Mouse (Mus musculus) lung, postnatal 14 days (tissue): ENCODE results near the gene Dnajb5.

Experiments
- DNase-seq: peaks from one replicate; pipeline ENCODE4 v3.0.0; 2021

Dnajb5 gene

GRCm38 (mm10) chr4:42949676-42950051 lies at the start of gene Dnajb5:
Gene Dnajb5 (plus strand): TSS chr4:42949814.
- DNase-seq, result peak; percentile 97

GRCm38 (mm10) chr4:42900878-42901277 lies 48.7 kb upstream of the Dnajb5 start:
- DNase-seq, result no peak

- no peak for DNase-seq
These were observed 47.4 kb upstream of the Dnajb5 start for GRCm38 (mm10) chr4:42902174-42902573.

GRCm38 (mm10) chr4:42902730-42903129 lies 46.9 kb upstream of the Dnajb5 start:
- no peak for DNase-seq

- DNase-seq, result no peak
These were observed 45.7 kb upstream of the Dnajb5 start for GRCm38 (mm10) chr4:42903942-42904341.

GRCm38 (mm10) chr4:42904523-42904922 lies 45.1 kb upstream of the Dnajb5 start:
- no peak for DNase-seq

GRCm38 (mm10) chr4:42904966-42905365 lies 44.6 kb upstream of the Dnajb5 start:
- DNase-seq, result no peak

GRCm38 (mm10) chr4:42913391-42913790 lies 36.2 kb upstream of the Dnajb5 start:
- DNase-seq, result no peak

- DNase-seq, result no peak
These were observed 34.3 kb upstream of the Dnajb5 start for GRCm38 (mm10) chr4:42915311-42915710.

GRCm38 (mm10) chr4:42915966-42916365 lies 33.6 kb upstream of the Dnajb5 start:
- no peak for DNase-seq

- peak; percentile 18 for DNase-seq
These were observed 32.8 kb upstream of the Dnajb5 start, which contains the start of gene Phf24 for GRCm38 (mm10) chr4:42916617-42917401. Gene Phf24 (plus strand): TSS chr4:42916660.

GRCm38 (mm10) chr4:42917402-42917774 lies 32.2 kb upstream of the Dnajb5 start:
- no peak for DNase-seq

- DNase-seq, result no peak
These were observed 28.9 kb upstream of the Dnajb5 start for GRCm38 (mm10) chr4:42920726-42921125.

- DNase-seq, result no peak
These were observed 28.1 kb upstream of the Dnajb5 start for GRCm38 (mm10) chr4:42921536-42921935.

- DNase-seq, result no peak
These were observed 27.6 kb upstream of the Dnajb5 start for GRCm38 (mm10) chr4:42922056-42922455.

GRCm38 (mm10) chr4:42922461-42922860 lies 27.2 kb upstream of the Dnajb5 start:
- DNase-seq, result no peak

- no peak for DNase-seq
These were observed 25.4 kb upstream of the Dnajb5 start for GRCm38 (mm10) chr4:42924095-42924710.

GRCm38 (mm10) chr4:42928209-42928608 lies 21.4 kb upstream of the Dnajb5 start:
- DNase-seq, result no peak

GRCm38 (mm10) chr4:42928952-42929351 lies 20.7 kb upstream of the Dnajb5 start:
- DNase-seq, result no peak

GRCm38 (mm10) chr4:42932229-42932969 lies 17.2 kb upstream of the Dnajb5 start:
- DNase-seq, result no peak

- peak; percentile 58 for DNase-seq
These were observed 16.0 kb upstream of the Dnajb5 start for GRCm38 (mm10) chr4:42933630-42934029.

GRCm38 (mm10) chr4:42941396-42941795 lies 8.2 kb upstream of the Dnajb5 start:
- no peak for DNase-seq

- no peak for DNase-seq
These were observed 6.3 kb upstream of the Dnajb5 start for GRCm38 (mm10) chr4:42943341-42943740.

- DNase-seq, result no peak
These were observed 5.4 kb upstream of the Dnajb5 start for GRCm38 (mm10) chr4:42944185-42944584.
